Mouse (Mus musculus): Measurements from ENCODE around the gene Smarcd3.

DNA sequence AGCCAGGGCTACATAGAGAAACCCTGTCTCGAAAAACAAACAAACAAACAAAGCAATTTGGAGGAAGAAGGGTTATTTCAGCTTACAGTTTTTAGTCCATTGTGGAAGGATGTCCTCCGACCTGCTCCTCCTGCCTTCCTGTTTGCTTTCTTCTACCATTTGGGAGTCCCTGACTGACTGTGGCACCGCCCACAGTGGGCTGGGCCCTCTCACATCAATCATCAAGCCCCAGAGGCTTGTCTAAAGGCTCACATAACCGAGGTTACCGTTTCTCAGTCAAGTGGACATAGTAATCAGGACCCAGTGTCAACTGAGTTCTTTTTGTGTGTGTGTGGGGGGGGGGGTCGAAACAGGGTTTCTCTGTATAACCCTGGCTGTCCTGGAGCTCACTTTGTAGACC lies 13.9 kb upstream of the Smarcd3 start:
- TF ChIP-seq CTCF (IDR thresholded peaks at IDR 0.05; ENCODE audit: low read depth, low read length) (no peak), POLR2A (IDR thresholded peaks at IDR 0.05; ENCODE audit: insufficient read depth, low read length) (no peak)

All from ES-Bruce4 (cell line).